Comparison of ENCODE assay signal across 8 mouse cellular contexts in the genomic region with DNA sequence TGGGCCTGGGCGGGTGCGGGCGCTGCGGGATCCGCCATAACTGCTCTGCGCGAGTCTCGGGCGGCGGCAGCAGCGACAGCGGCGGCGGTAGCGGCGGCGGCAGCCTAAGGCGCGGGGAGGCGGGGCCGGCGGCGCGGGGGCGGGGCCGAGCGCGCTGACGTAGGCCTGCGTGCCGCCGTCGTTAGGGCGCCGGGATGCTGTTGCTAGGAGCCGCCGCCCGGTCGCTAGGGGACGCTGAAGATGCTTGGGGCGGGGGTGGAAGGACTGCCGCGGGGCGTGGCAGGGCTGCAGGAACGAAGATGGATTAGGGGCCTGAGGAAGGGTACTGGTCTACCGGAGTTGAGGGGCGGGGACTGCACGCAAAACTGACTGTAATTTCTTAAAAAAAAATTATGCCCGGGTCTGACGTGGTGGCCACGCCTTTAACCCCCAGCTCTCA. TPM values are rescaled to one million over a fixed set of nuclear protein-coding genes. Genes with fewer than 3 reads are reported as not detected.
DNase-seq lines count a peak whose midpoint lies in the region; ATAC-seq lines count a peak whose summit lies in the region.

A gene (minus strand): TSS at position 72 of the 439 bp plus-strand sequence.

- WGBS in hindbrain, embryonic 15.5 days, result 1% methylated on average over 25 of the region's 51 CpGs

- peaks cover 34% of the 10 kb centered on the region for H3K4me1 ChIP-seq in hindbrain, embryonic 15.5 days (replicated peaks)

- DNase-seq in ZHBTc4 (ENCODE audit: low read depth, low spot score), result peak; percentile 93
- DNase-seq in cerebellum, postnatal 36 days, result peak; percentile 83 to 89
- DNase-seq in gastrocnemius, adult 18-20 months (ENCODE audit: low spot score), result peak; percentile 82
- DNase-seq in left cerebral cortex, adult 11 months (ENCODE audit: low spot score), result peak; percentile 76
- DNase-seq in lung, postnatal 36 days, result peak; percentile 89
- peak; percentile 91 for DNase-seq in right cerebral cortex, adult 18-20 months
- DNase-seq in urinary bladder, postnatal 10 days (ENCODE audit: low spot score), result peak; percentile 37

- H3K36me3 ChIP-seq in hindbrain, embryonic 15.5 days, result no peaks in the 10 kb centered on the region

- H3K27me3 ChIP-seq in hindbrain, embryonic 15.5 days, result no peaks in the 10 kb centered on the region

- peak within 1 kb of the TSS; percentile 89 for H3K27ac ChIP-seq in hindbrain, embryonic 15.5 days (replicated peaks)

- H3K4me3 ChIP-seq in hindbrain, embryonic 15.5 days, result peak within 1 kb of the TSS; percentile 66

- peak; percentile 89 for ATAC-seq in hindbrain, embryonic 15.5 days (ENCODE audit: low FRiP score, low read depth)

- H3K9me3 ChIP-seq in hindbrain, embryonic 15.5 days, result no peaks in the 10 kb centered on the region

- peak within 1 kb of the TSS; percentile 66 for H3K4me2 ChIP-seq in hindbrain, embryonic 15.5 days

- H3K9ac ChIP-seq in hindbrain, embryonic 15.5 days, result peak within 1 kb of the TSS; percentile 86

RNA-seq across cellular contexts. Expression of the gene that starts here (rescaled TPM):
- 10 to 100 TPM; 22.9 to 25.2 TPM for total RNA-seq in gastrocnemius, adult 18-20 months (2021)
- 35.0 and 36.7 TPM in 2 replicates for polyA plus RNA-seq in hindbrain, embryonic 15.5 days (2015; fragmentation: Nextera tagmentation; extraction: Ambion mirVana)

Comparison
In these comparisons a context has a peak if more than half of its experiments do, and no peak if none do; other contexts are left out.
1. Peak in every context shown above with its lines: DNase-seq, ATAC-seq, H3K4me3 ChIP-seq and H3K27ac ChIP-seq.
2. DNase-seq: peak in every context shown above with its lines; median percentile 93 in ZHBTc4; 91 in right cerebral cortex, adult 18-20 months; 89 in lung, postnatal 36 days; 86 in cerebellum, postnatal 36 days; 82 in gastrocnemius, adult 18-20 months; 76 in left cerebral cortex, adult 11 months; 37 in urinary bladder, postnatal 10 days.